Mouse (Mus musculus) spleen, adult 2 months (tissue): Measurements from ENCODE around the gene Jaml.

ENCODE experiments used
- CTCF ChIP-seq: fragments of 200-500 bp; IDR thresholded peaks from 2 replicates; pipeline ENCODE4 v1.5.1; 2011; ENCODE audit warnings: mild to moderate bottlenecking, inconsistent platforms; ENCODE audit not compliant: insufficient read depth, insufficient read length, insufficient replicate concordance; ENCODE audit errors: extremely low read depth
- POLR2A ChIP-seq: fragments of 200-500 bp; IDR thresholded peaks from 2 replicates; pipeline ENCODE4 v1.6.1; 2011; ENCODE audit warnings: low read depth, low read length, inconsistent platforms

- TF ChIP-seq CTCF: no peak
- TF ChIP-seq POLR2A: no peak
These were observed 32.0 kb upstream of the Jaml start for GRCm38 (mm10) chr9:45046973-45047372.
